Mouse (Mus musculus): ENCODE measurements around the gene Gm11492. TPM values are rescaled to one million over a fixed set of nuclear protein-coding genes. Genes with fewer than 3 reads are reported as not detected.

Gene Gm11492
- total RNA-seq, 1 experiment = 0.27 TPM

DNA sequence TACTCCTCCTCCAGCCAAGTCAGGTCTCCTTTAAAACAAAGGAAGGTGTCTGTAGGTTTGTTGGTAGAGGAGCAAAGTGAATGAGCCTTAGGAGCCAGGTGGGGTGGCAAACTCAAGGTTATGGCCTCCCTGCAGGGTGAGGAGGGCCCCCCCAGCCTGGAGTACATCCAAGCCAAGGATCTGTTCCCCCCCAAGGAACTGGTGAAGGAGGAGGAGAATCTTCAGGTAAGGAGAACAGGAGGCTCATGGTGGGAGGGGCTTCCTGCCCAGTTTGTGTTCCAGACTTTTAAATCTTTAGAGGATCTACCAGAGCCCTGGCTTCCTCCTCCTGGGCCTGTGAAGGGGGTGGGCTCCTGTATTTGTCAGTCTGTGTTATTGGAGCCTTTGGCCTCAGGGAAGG, 30.6 kb downstream of the Gm11492 start:
- Histone ChIP-seq H3K36me3 (ENCODE audit: control insufficient read depth, insufficient read depth, low read length, poor library complexity, severe bottlenecking) (peaks cover 33% of the 10 kb centered on the region), H3K27ac (ENCODE audit: insufficient read depth, low read depth, low read length, poor library complexity, severe bottlenecking) (no peak overlapping the region), H3K9me3 (ENCODE audit: control insufficient read depth, insufficient read depth, low read depth, low read length) (no peaks in the 10 kb centered on the region), H3K9ac (ENCODE audit: insufficient read depth, low read depth, low read length, poor library complexity, severe bottlenecking) (no peak overlapping the region), H3K4me3 (ENCODE audit: insufficient read depth in 1 of 2, low read depth in 1 of 2, low read length in 2 of 2, poor library complexity in 1 of 2, severe bottlenecking in 1 of 2) (no peak overlapping the region), H3K4me1 (ENCODE audit: control insufficient read depth in 2 of 2, insufficient read depth in 2 of 2, low read length in 2 of 2, poor library complexity in 1 of 2) (peaks cover 0 to 13% of the 10 kb centered on the region in 2 experiments; a peak in 2 of 4 replicates)
- no peak for TF ChIP-seq MAFK (IDR thresholded peaks at IDR 0.05; ENCODE audit: insufficient read depth, low read depth, low read length)
- in situ Hi-C loops (cut with MboI; ENCODE audit: low sequenced_read_pairs in 2 of 2, unreplicated experiment in 2 of 2) = no loop called here
- no peak for DNase-seq (ENCODE audit: low read depth, low spot score)

DNA sequence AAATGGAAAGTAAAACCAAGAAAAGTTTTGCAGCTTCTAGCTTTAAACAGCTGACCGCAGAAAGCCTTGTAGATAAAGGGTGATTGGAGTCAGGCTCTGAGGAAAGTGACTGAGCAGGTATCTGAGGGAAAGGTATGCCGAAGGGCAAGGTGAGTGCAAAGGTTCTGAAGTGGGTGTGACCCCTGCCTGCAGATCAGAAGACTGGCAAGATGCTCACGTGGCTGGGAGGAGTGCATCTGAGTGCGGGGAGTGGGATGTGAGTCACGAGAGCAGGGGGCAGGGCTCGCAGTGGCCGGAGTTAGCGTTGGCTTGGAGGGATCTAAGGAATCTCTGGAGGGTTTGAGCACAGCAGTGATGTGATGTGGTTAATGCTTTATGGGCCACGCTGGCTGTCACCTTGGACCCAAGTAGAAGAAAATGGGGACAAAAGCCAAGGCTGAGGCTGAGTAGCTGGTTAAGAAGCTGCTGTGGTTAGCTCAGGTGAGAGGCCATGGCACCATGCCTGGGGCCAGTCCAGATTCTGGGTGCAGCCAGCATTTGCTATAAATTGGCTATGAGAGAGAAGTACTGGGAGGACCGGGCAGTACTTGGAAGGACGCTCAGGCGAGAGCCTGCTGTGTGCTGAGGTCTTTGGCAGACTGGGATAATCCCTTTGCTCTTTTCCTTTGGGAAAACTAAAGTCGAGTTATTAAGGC, 33.1 kb downstream of the Gm11492 start:
- in situ Hi-C loops (cut with MboI; ENCODE audit: low sequenced_read_pairs in 2 of 2, unreplicated experiment in 2 of 2) = no loop called here
- no peak for DNase-seq (ENCODE audit: low read depth, low spot score)
- no peaks in the 10 kb centered on the region for H3K9me3 ChIP-seq (ENCODE audit: control insufficient read depth, insufficient read depth, low read depth, low read length)
- H3K4me1 ChIP-seq (ENCODE audit: control insufficient read depth in 2 of 2, insufficient read depth in 2 of 2, low read length in 2 of 2, poor library complexity in 1 of 2) = peaks cover 0 to 8% of the 10 kb centered on the region in 2 experiments; a peak in 2 of 4 replicates
- peaks cover 51% of the 10 kb centered on the region for H3K36me3 ChIP-seq (ENCODE audit: control insufficient read depth, insufficient read depth, low read length, poor library complexity, severe bottlenecking)
- no peak overlapping the region for H3K27ac ChIP-seq (ENCODE audit: insufficient read depth, low read depth, low read length, poor library complexity, severe bottlenecking)
- H3K9ac ChIP-seq (ENCODE audit: insufficient read depth, low read depth, low read length, poor library complexity, severe bottlenecking) = no peak overlapping the region
- no peak overlapping the region for H3K4me3 ChIP-seq (ENCODE audit: insufficient read depth in 1 of 2, low read depth in 1 of 2, low read length in 2 of 2, poor library complexity in 1 of 2, severe bottlenecking in 1 of 2)
- TF ChIP-seq ZNF384 (IDR thresholded peaks at IDR 0.05; ENCODE audit: low read depth, low read length) = no peak
- no peak for TF ChIP-seq HCFC1 (IDR thresholded peaks at IDR 0.05; ENCODE audit: borderline replicate concordance, insufficient read depth, low read length)
- TF ChIP-seq CHD2 (IDR thresholded peaks at IDR 0.05; ENCODE audit: low read depth, low read length) = no peak
- no peak for TF ChIP-seq MAFK (IDR thresholded peaks at IDR 0.05; ENCODE audit: insufficient read depth, low read depth, low read length)
- TF ChIP-seq ZC3H11A (IDR thresholded peaks at IDR 0.05; ENCODE audit: borderline replicate concordance, low read depth, low read length) = no peak

DNA sequence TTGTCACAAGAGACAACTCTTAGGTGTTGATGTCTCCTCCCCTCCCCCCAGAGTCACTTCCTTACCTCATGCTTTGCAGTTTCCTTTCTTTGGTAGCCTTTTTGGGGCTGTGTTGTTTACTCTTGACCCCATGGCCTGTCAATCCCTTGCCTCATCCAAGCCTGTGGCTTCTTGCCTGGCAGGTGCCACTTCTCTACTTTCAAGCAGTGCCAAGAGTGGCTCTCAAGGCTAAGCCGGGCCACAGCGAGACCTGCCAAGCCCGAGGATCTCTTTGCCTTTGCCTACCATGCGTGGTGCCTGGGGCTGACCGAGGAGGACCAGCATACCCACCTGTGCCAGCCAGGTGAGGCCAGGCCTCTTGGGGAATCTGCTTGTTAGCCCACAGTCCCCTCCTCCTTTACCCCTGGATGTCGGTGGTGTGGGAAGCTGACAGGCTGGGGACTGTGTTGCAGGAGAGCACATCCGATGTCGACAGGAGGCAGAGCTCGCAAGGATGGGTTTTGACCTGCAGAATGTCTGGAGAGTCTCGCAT, 33.9 kb downstream of the Gm11492 start:
- peaks cover 56% of the 10 kb centered on the region for H3K36me3 ChIP-seq (ENCODE audit: control insufficient read depth, insufficient read depth, low read length, poor library complexity, severe bottlenecking)
- no peaks in the 10 kb centered on the region for H3K9me3 ChIP-seq (ENCODE audit: control insufficient read depth, insufficient read depth, low read depth, low read length)
- H3K4me3 ChIP-seq (ENCODE audit: insufficient read depth in 1 of 2, low read depth in 1 of 2, low read length in 2 of 2, poor library complexity in 1 of 2, severe bottlenecking in 1 of 2) = no peak overlapping the region
- no peak overlapping the region for H3K27ac ChIP-seq (ENCODE audit: insufficient read depth, low read depth, low read length, poor library complexity, severe bottlenecking)
- H3K4me1 ChIP-seq (ENCODE audit: control insufficient read depth in 2 of 2, insufficient read depth in 2 of 2, low read length in 2 of 2, poor library complexity in 1 of 2) = peaks cover 0 to 8% of the 10 kb centered on the region in 2 experiments; a peak in 2 of 4 replicates
- DNase-seq (ENCODE audit: low read depth, low spot score) = no peak
- H3K9ac ChIP-seq (ENCODE audit: insufficient read depth, low read depth, low read length, poor library complexity, severe bottlenecking) = no peak overlapping the region
- TF ChIP-seq MAFK (IDR thresholded peaks at IDR 0.05; ENCODE audit: insufficient read depth, low read depth, low read length) = no peak
- TF ChIP-seq ZNF384 (IDR thresholded peaks at IDR 0.05; ENCODE audit: low read depth, low read length) = no peak
- no peak for TF ChIP-seq HCFC1 (IDR thresholded peaks at IDR 0.05; ENCODE audit: borderline replicate concordance, insufficient read depth, low read length)
- TF ChIP-seq CHD2 (IDR thresholded peaks at IDR 0.05; ENCODE audit: low read depth, low read length) = no peak
- no peak for TF ChIP-seq ZC3H11A (IDR thresholded peaks at IDR 0.05; ENCODE audit: borderline replicate concordance, low read depth, low read length)
- in situ Hi-C loops (cut with MboI; ENCODE audit: low sequenced_read_pairs in 2 of 2, unreplicated experiment in 2 of 2) = no loop called here

DNA sequence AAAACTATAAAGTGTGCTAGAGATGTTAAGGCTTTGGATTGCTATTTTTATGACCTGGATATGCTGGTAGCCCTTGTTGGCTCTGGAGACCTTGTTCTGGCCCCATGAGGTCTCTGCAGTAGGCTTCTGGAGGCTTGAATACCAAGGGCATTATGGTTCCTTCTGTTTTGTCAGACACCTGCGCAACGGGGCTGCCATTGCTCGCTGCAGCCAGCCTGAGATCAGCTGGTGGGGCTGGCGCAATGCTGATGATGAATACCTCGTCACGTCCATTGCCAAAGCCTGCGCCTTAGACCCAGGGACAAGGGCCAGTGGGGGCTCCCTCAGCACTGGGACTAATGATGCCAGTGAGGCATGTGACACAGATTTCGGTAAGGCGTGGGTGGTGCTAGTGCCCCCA, 35.8 kb downstream of the Gm11492 start:
- H3K36me3 ChIP-seq (ENCODE audit: control insufficient read depth, insufficient read depth, low read length, poor library complexity, severe bottlenecking) = peaks cover 59% of the 10 kb centered on the region
- no peak for DNase-seq (ENCODE audit: low read depth, low spot score)
- H3K4me3 ChIP-seq (ENCODE audit: insufficient read depth in 1 of 2, low read depth in 1 of 2, low read length in 2 of 2, poor library complexity in 1 of 2, severe bottlenecking in 1 of 2) = no peak overlapping the region
- in situ Hi-C loops (cut with MboI; ENCODE audit: low sequenced_read_pairs in 2 of 2, unreplicated experiment in 2 of 2) = no loop called here
- no peak overlapping the region for H3K27ac ChIP-seq (ENCODE audit: insufficient read depth, low read depth, low read length, poor library complexity, severe bottlenecking)
- H3K9ac ChIP-seq (ENCODE audit: insufficient read depth, low read depth, low read length, poor library complexity, severe bottlenecking) = no peak overlapping the region
- no peak for TF ChIP-seq CHD2 (IDR thresholded peaks at IDR 0.05; ENCODE audit: low read depth, low read length)
- TF ChIP-seq ZNF384 (IDR thresholded peaks at IDR 0.05; ENCODE audit: low read depth, low read length) = no peak
- TF ChIP-seq HCFC1 (IDR thresholded peaks at IDR 0.05; ENCODE audit: borderline replicate concordance, insufficient read depth, low read length) = no peak
- TF ChIP-seq ZC3H11A (IDR thresholded peaks at IDR 0.05; ENCODE audit: borderline replicate concordance, low read depth, low read length) = no peak
- TF ChIP-seq MAFK (IDR thresholded peaks at IDR 0.05; ENCODE audit: insufficient read depth, low read depth, low read length) = no peak
- 0 out of 4 replicates have a peak, but pooled peaks cover 0 to 3% of the 10 kb centered on the region in 2 experiments for H3K4me1 ChIP-seq (ENCODE audit: control insufficient read depth in 2 of 2, insufficient read depth in 2 of 2, low read length in 2 of 2, poor library complexity in 1 of 2)
- H3K9me3 ChIP-seq (ENCODE audit: control insufficient read depth, insufficient read depth, low read depth, low read length) = no peaks in the 10 kb centered on the region
